Mouse (Mus musculus): ENCODE measurements around the gene Rnaseh2c.

The Rnaseh2c gene

GRCm38 (mm10) chr19:5601752-5602541 is at the start of gene Rnaseh2c:
Rnaseh2c (plus strand) TSS chr19:5601873.
- peak; percentile 67 to 76 for DNase-seq (ENCODE audit: low spot score in 2 of 2)

GRCm38 (mm10) chr19:5553802-5554201 is 47.9 kb upstream of the Rnaseh2c start:
- DNase-seq (ENCODE audit: low spot score in 2 of 2): no peak

GRCm38 (mm10) chr19:5554212-5554611 is 47.5 kb upstream of the Rnaseh2c start:
- DNase-seq (ENCODE audit: low spot score in 2 of 2): no peak

- no peak for DNase-seq (ENCODE audit: low spot score in 2 of 2)
These were observed 43.5 kb upstream of the Rnaseh2c start for GRCm38 (mm10) chr19:5558169-5558568.

- DNase-seq (ENCODE audit: low spot score in 2 of 2): no peak
These were observed 42.9 kb upstream of the Rnaseh2c start for GRCm38 (mm10) chr19:5558770-5559169.

- DNase-seq (ENCODE audit: low spot score in 2 of 2): no peak
These were observed 42.4 kb upstream of the Rnaseh2c start for GRCm38 (mm10) chr19:5559229-5559628.

- no peak for DNase-seq (ENCODE audit: low spot score in 2 of 2)
These were observed 41.8 kb upstream of the Rnaseh2c start for GRCm38 (mm10) chr19:5559631-5560456.

GRCm38 (mm10) chr19:5560457-5561041 is 41.1 kb upstream of the Rnaseh2c start, which contains the start of gene Ovol1:
Ovol1 (minus strand) TSS chr19:5560646.
- DNase-seq (ENCODE audit: low spot score in 2 of 2): no peak

- DNase-seq (ENCODE audit: low spot score in 2 of 2): no peak
These were observed 40.4 kb upstream of the Rnaseh2c start for GRCm38 (mm10) chr19:5561252-5561790.

GRCm38 (mm10) chr19:5561886-5562285 is 39.8 kb upstream of the Rnaseh2c start:
- no peak for DNase-seq (ENCODE audit: low spot score in 2 of 2)

GRCm38 (mm10) chr19:5562776-5563175 is 38.9 kb upstream of the Rnaseh2c start:
- DNase-seq (ENCODE audit: low spot score in 2 of 2): no peak

- DNase-seq (ENCODE audit: low spot score in 2 of 2): no peak
These were observed 35.4 kb upstream of the Rnaseh2c start for GRCm38 (mm10) chr19:5566316-5566715.

GRCm38 (mm10) chr19:5567180-5567533 is 34.5 kb upstream of the Rnaseh2c start:
- DNase-seq (ENCODE audit: low spot score in 2 of 2): no peak

GRCm38 (mm10) chr19:5567534-5568469 is 33.9 kb upstream of the Rnaseh2c start, which contains the start of gene Ap5b1:
Ap5b1 (plus strand) TSS chr19:5568025.
- DNase-seq (ENCODE audit: low spot score in 2 of 2): peak; percentile 90

- DNase-seq (ENCODE audit: low spot score in 2 of 2): peak; percentile 77 to 82
These were observed 33.1 kb upstream of the Rnaseh2c start for GRCm38 (mm10) chr19:5568470-5569140.

GRCm38 (mm10) chr19:5569521-5569920 is 32.2 kb upstream of the Rnaseh2c start:
- DNase-seq (ENCODE audit: low spot score in 2 of 2): no peak

- DNase-seq (ENCODE audit: low spot score in 2 of 2): no peak
These were observed 31.1 kb upstream of the Rnaseh2c start for GRCm38 (mm10) chr19:5570353-5571246.

- DNase-seq (ENCODE audit: low spot score in 2 of 2): peak; percentile 77 to 88
These were observed 29.8 kb upstream of the Rnaseh2c start for GRCm38 (mm10) chr19:5571831-5572230.
